Mouse (Mus musculus) cerebellum, postnatal 14 days (tissue): ENCODE results near the gene Atg4c.

ENCODE experiments used
- DNase-seq, 2 experiments: peaks; one replicate each; pipeline ENCODE4 v3.0.0; 2021; ENCODE audit warnings: mixed read lengths in 2 of 2

Atg4c gene

GRCm38 (mm10) chr4:99193810-99194582, at the start of gene Atg4c:
TSS of gene Atg4c (plus strand) at chr4:99193934.
- DNase-seq: peak; percentile 86 to 92

- no peak for DNase-seq
Observed at GRCm38 (mm10) chr4:99151434-99151833, 42.3 kb upstream of the Atg4c start.

- no peak for DNase-seq
Observed at GRCm38 (mm10) chr4:99151885-99152558, 41.7 kb upstream of the Atg4c start.

GRCm38 (mm10) chr4:99156641-99157307, 37.0 kb upstream of the Atg4c start:
- DNase-seq: no peak

GRCm38 (mm10) chr4:99158495-99158894, 35.2 kb upstream of the Atg4c start:
- no peak for DNase-seq

- no peak for DNase-seq
Observed at GRCm38 (mm10) chr4:99160414-99160813, 33.3 kb upstream of the Atg4c start.

GRCm38 (mm10) chr4:99160899-99161298, 32.8 kb upstream of the Atg4c start:
- no peak for DNase-seq

GRCm38 (mm10) chr4:99161457-99161971, 32.2 kb upstream of the Atg4c start:
- peak in 1 of 2 experiments; percentile 28 for DNase-seq

- no peak for DNase-seq
Observed at GRCm38 (mm10) chr4:99163001-99163400, 30.7 kb upstream of the Atg4c start.

- no peak for DNase-seq
Observed at GRCm38 (mm10) chr4:99163547-99163946, 30.2 kb upstream of the Atg4c start.

GRCm38 (mm10) chr4:99168869-99169268, 24.9 kb upstream of the Atg4c start:
- DNase-seq: no peak

GRCm38 (mm10) chr4:99174265-99174664, 19.5 kb upstream of the Atg4c start:
- DNase-seq: no peak

- no peak for DNase-seq
Observed at GRCm38 (mm10) chr4:99176841-99177240, 16.9 kb upstream of the Atg4c start.

GRCm38 (mm10) chr4:99177255-99177654, 16.5 kb upstream of the Atg4c start:
- DNase-seq: no peak

GRCm38 (mm10) chr4:99178851-99179250, 14.9 kb upstream of the Atg4c start:
- no peak for DNase-seq

GRCm38 (mm10) chr4:99179446-99180120, 14.2 kb upstream of the Atg4c start:
- no peak for DNase-seq

GRCm38 (mm10) chr4:99180921-99181320, 12.8 kb upstream of the Atg4c start:
- peak; percentile 30 to 34 for DNase-seq

- peak; percentile 53 to 55 for DNase-seq
Observed at GRCm38 (mm10) chr4:99181739-99182419, 11.9 kb upstream of the Atg4c start.

GRCm38 (mm10) chr4:99182660-99183431, 10.9 kb upstream of the Atg4c start:
- peak in 1 of 2 experiments; percentile 43 for DNase-seq

GRCm38 (mm10) chr4:99184678-99185077, 9.1 kb upstream of the Atg4c start:
- no peak for DNase-seq

- no peak for DNase-seq
Observed at GRCm38 (mm10) chr4:99185305-99185704, 8.4 kb upstream of the Atg4c start.
